Mouse (Mus musculus): ENCODE measurements around the gene 6030452D12Rik.

- TF ChIP-seq GATA1 (IDR thresholded peaks at IDR 0.05; ENCODE audit: low read length) (no peak), TAL1 (IDR thresholded peaks at IDR 0.05; ENCODE audit: low read length) (no peak)
These were observed 46.4 kb downstream of the 6030452D12Rik start for GRCm38 (mm10) chr8:106546746-106547145.

Measured in erythroblast, embryonic 14.5 days (primary cell).